Mouse (Mus musculus) cerebellum, adult 9-10 months (tissue): ENCODE results near the gene Cpsf6.
A peak's percentile ranks its signal among the peaks of the same experiment; 100 is the strongest.

Experiments used
- DNase-seq: peaks from one replicate; pipeline ENCODE4 v3.0.0; 2022

Cpsf6 gene

DNA sequence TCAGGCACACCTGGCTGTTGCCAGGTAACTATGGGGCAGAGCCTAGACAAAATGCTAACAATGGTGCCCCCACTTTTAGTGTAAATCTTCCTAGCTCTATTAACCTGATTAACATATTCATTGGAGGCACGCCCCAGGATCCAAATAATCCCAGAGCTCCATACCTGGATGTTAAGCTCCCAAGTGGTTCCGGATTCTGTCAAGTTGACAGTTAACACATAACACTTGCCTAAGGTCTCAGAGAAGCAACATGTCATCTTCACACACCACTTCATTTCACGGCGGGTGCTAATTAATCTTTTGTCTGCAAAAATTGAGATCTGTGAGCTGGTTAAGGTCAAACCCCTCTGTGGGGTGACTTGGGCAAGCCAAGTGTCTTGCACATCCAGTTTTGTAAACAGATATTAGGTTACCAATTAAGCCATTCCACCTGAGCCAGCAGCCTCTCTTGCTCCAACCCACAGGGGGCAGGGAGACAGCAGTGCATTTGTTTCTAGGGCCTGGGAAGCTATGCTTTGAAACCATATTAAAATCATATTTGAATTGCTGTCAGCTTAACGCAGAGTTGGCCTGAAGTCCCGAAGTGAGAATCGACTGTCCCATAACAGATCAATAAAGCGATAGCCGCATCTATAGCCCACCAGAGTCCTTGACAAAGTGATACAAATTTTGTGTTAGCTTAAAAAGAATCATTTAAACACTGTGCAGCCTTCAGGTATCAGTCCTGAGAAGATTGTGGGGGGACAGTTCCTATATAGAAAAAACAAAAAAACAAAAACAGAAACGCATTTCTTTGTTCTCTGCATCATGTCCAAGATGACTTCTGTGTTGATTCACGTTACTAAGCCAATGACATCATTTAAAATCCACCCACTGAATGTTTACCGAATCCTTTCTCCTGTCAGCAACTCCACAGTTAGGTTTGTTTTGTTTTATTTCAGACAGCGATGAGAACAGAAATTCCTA lies 34.0 kb upstream of the Cpsf6 start:
- no peak for DNase-seq

DNA sequence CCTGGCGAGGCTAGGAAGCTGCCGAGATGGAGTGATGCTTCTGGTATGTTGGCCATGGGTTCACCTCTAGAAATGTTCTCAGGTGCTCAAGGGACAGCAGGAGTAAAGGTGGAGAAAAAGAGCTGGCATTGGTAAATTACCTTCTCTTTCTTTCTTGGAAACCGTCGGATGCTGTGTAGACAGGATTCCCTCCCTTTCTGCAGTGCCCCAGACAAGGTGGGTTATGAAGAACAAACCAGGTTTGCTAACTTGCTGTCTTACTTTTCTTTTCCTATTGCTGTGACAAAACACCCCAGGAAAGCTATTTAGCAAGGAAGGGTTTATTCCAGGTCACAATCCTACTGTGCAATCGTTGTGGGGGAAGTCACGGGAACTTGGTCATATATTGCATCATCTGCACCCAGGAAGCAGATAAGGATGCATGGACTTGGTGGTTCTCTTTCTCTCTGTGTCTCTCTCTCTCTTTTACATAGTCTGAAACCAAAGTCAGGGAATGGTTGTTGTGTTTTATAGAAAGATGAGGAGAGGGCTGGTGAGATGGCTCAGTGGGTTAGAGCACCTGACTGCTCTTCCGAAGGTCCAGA lies 32.8 kb upstream of the Cpsf6 start:
- no peak for DNase-seq

DNA sequence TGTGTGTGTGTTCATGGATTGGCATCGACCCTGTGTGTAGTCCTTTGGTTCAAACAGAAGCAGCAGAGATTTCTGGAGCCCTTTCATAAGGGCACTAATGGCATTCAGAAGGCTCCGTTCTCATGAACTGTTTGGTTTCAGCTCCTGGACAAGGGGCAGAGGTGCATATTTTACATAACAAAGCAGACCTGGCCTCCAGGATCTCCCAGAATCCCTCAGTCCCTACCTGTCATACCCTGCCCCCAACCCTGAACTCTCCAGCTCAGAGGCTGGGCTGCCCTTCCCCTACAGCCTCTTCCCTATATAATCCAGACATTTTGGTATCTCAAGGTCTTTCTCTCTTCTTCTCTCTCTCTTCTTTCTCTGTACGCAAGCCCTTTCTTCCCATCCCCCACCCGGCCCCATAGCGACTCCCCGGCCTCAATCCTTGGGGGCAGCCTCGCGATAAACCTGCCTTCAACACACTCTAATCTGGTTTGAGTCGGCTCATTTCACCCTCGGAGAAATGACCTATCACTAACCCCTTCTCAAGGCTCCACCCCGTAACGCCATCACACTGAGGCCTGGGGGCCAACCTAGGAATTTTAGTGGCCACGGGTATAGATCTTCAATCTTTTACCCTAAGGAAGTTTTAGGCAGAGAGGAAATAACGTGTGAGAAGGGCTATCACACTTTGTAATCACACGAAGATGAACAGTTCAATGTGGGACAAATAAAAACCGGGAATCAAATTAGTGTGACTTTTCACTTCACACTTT lies 32.1 kb upstream of the Cpsf6 start:
- no peak for DNase-seq

DNA sequence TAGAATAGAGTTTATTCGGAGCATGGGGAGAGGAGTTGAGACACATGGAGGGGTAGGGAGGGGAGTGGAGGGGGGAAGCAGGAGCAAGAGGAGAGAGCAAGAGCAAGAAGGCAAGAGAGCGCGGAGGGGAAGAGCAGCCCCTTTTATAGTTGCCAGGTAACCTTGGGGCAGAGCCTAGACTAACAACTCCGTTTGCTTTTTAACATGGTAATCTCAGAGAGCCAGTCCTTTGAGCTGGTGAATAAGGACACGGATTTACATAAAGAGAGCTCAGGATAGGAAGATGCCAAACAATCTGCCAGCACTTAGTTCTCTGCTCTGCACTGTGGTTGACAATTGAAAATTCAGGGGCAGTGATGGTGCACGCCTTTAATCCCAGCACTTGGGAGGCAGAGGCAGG lies 31.3 kb upstream of the Cpsf6 start:
- no peak for DNase-seq

DNA sequence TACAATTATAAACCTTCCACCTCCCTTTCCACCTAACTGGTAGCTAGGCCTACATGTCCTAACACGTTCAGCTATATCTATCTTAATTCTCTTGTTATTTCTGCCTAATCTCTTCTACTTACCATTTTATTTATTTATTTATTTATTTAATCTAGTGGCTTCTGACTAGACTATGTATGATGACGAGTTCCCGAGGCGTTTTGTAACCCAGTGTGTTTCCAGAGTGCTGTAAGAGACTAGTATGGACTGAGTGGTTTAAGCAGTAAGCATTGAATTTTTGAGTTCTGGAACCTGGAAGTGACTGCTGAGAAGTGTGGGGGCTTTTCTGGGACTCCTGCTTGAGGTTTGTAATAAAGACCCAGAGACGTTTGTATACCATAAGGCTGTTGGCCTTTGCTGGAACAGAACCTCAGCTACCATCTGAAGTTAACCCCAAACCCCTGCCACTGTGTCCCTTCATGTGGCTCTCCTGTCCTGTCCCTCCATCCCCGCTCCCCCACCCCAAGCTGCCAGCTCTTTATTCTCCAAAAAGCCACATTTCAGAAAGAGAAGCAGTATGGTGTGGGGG lies 30.8 kb upstream of the Cpsf6 start:
- DNase-seq, result no peak

DNA sequence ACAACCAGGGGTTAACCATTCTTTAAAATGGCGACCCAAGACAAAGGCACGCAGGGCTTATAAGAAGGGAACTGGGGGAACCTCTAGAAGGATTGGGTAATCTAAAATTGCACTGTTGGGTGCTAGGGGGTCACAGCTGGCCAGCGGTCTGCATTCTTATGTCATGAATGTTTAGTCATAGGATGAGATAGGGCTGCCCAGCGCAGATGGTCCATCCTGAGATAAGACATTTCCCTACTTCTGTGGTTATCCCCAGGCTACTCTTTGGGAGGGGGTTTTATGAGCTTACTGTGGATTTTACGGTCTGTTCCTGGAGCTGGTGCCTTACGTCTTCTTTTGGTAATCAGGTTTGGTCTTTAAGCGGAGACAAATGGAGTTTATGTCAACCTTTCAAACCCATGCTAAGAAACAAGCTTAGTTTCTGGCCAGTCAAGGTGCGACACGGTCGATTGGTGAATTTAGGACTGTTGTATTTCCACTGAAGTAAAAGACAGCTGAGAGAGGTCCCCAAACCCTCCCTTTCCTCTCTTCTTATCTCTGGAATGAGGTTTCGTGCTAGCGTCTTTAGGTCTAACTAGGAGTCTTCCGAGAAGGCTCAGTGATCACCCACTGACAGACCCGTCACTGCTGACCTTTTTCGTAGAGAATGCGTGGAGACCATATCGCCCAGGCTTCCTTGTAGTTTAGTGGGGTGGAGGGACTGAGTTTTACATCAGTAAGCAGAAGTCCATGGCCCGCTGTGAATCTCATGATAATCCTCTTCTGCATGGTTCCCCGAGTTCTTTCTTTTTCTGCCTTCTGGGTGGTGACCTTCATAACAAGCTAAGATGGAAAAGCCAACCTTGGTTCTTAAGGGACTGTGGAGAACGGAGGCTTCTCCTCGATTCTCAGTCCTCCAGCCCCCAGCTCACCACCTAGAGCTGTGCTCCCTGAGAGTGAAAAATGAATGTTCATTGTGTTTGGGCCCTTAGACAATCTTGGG lies 29.8 kb upstream of the Cpsf6 start:
- DNase-seq, result no peak

DNA sequence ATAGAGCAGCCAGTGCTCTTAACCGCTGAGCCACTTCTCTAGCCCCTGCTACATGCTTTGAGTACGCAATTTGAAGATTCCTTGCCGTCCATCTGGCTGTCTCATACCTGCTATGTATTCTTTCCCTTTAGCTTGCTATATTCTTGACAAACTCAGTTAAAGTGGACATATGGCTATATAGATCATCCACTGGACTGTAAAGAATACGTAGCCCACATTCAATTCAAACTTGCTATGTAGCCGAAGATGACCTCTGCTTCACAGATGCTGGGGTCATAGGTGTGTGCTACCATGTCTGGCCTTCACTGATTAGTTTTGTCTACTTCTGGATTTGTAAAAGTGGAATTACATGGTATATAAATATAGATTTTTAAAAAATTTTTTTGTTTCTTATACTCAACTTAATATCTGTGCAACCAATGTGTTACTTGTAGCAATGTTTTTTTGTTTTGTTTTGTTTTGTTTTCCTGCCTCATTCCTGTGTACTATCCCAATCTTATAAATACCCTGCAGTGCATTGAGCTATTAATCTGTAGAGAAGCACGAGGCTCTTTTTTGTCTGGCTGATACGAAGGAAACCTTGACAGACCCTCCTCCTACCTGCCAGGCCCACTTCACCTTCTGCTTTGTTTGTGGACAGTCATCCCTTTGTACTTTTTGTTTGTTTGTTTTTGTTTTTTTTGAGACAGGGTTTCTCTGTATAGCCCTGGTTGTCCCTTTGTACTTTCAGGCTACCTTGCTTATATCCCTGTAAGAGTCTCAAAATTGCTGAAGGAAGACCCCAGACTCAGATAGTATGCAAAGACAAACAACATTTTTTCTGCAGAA lies 28.9 kb upstream of the Cpsf6 start:
- no peak for DNase-seq

DNA sequence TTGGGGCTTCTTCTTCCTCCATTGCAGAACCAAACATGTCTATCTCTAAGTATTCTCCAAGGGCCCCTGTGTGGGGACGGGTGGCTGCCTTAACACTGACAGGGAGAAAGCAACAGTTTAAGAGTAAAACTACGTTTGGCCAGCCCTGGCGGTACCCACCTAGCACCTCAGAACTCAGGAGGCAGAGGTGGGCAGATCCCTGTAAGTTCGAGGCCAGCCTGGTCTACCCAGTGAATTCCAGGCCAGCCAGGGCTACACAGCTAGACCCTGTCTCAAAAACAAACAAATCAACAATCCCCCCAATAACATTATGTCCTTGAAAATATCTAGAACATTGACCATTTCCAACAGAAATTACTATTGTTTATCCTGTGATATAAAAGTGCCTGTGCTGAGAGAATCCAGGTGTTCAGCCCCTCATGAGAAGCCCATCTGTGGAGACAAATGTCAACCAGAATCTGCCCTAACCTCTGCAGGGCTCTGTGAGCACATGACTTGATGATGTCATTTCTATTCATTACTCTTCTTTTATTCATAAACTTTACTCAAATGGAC lies 28.0 kb upstream of the Cpsf6 start:
- no peak for DNase-seq

DNA sequence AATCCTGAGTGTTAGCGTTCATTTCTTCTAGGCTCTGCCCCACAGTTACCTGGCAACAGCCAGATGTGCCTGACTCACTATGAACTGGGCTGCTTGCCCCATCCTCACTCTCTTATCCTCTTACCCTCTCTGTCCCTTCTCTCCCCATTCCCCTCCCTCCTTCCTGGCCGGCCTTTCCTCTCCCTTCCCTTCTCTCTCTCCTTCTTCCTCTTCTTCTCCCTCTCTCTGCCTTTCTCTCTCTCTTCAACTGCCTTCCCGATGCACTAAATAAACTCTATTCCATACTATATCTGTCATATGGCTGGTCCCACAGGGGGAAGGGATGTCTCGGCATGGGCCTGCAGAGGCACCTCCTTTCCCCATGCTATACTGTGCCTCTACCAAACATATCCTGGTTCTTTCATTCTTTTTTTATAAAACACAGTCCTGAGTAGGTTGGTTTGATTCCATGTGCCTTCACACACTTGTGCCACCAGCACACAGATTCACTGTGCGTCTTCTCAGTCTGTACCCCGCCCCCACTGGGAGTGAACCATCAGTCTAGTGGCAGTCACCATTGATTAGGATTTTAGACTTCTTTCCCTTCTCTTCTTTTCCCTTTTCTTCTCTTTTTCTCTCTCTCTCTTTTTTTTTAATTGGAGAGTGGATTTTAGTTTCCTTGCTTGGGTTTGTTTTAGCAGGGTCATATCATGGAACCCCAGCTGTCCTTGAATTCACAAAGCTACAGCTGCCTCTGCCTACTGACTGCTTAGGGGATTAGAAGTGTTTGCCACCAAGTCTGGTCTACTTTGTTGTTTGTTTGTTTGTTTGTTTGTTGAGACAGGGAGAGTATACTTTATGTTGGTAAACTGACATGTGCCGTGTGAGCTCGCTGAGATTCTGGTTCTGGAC lies 27.3 kb upstream of the Cpsf6 start:
- DNase-seq, result no peak

DNA sequence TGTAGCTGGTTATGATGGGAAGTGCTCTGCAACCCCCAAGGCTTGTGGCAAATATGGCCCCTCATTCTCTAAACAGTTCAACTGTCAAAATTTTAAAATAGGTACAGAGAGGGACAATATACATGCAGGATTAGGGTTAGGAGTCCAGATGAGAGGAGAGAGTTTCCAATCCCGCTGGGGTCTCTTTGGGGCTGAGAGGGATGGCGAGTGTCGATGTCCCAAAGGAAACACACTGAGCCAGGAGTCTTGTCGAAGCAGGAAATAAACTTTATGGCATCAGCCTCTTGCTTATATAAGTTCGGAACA lies 26.4 kb upstream of the Cpsf6 start:
- DNase-seq, result no peak

DNA sequence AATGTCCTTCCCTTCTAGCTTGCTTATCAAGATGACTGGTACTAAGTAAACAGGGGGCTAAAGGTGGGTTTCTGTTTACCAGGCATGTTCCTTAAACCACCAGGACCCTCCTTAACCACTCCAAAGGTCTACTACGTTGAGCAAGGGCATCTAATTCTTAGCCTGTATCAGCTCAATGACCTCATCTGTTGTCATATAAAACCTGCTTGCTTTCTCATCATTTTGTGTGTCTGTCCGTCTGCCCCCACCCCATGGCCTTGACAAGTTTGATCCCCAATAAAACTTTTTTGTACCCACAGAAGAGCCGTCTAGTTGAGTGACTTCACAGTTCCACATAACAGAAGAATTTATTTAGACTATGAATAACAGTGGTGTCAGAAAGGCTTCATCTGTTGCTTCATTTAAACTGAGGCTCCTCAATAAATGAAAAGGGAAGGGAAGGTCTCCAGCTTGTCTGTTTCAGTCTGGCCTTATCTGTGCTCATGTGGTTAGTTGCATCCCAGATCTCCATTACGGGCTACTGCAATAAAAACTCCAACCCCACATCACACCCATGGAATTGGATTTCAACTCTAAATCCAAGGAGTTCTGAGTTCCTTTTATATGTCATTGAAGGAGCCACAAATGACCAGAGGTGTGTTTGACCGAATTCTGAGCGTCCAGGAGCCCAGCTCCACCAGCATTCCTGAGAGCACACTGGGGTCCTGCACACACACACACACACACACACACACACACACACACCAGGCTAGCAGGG lies 25.9 kb upstream of the Cpsf6 start:
- DNase-seq, result no peak

DNA sequence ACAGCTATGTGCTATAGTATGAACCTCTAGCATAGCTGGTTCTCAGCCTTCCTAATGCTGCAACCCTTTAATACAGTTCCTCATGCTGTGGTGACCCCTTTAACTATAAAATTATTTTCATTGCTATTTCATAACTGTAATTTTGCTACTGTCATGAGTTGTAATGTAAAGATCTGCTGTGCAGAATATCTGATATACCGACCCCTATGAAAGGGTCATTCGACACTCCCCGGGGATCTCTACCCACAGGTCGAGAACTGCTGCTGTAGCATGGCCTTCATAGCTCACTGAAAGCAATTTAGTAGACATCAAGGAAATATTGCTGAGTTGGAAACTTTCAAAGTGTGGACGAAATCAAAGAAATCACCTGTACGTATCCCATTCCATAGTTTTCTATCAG lies 24.6 kb upstream of the Cpsf6 start:
- no peak for DNase-seq

DNA sequence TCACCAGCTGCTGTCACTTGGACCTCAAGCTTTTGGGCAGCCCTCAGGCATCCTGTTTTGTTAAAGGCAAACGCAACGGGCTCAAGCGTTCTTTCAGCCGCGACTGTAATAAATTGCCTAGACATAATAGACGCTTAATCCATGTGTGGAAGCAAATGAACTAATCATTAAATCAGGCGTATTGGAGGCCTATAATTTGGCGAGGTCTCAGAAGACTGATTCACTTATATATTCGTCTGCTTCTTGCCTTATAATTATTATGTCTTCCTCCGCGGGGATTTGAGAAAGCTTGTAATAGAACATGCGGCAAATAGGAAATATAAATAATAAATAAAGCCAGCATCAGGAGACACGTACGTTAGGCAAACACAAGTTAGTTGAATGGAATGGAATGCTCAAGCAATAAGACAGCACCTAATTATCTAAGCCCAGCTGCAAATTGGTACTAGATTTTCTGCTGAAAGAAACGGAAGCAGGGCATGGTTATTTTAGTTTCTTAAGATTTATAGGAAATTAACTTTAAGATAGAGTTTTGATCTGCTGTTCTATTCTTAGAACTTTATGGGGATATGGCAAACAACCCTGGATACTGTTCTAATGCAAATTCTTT lies 23.6 kb upstream of the Cpsf6 start:
- DNase-seq, result no peak

DNA sequence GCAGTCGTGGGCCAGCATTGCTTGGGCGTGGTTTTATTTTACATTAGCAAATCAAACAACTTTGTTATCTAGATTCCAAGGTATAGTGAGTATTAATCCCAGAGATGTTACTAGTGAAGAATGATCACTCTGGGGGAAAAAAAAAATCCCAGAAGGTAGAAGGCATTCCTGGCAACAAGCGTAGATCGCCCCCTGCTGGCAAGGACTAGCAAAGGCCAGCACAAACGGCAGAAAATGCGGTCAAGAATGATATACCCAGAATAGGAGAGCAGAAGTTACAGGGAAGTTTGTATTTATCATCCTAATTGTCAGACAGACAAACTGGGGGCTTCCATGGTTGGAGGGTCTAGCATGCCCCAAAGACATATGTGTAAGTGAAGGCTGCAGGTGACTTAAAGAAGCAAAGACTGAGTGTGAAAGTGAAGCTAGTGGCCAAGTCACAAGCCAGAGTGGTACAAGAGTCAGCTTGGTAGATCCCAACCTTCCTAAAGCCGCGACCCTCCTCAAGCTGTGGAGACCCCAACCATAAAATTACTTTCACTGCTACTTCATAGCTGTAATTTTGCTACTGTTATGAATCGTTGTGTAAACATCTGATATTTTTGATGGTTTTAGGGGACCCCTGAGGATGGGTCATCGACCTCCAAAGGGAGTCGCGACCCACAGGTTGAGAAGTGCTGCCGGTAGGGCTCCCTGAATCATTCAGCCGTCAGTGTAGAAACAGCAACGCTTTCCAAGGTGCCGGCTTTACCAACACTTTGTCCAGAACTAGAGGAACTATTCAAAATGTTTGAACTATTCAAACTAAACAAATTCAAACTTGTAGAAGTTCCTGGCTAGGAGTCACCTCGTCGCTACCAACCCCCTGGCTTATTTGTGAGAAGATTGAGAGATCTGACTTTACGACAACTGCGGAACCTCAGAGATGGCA lies 22.9 kb upstream of the Cpsf6 start:
- peak; percentile 11 for DNase-seq

DNA sequence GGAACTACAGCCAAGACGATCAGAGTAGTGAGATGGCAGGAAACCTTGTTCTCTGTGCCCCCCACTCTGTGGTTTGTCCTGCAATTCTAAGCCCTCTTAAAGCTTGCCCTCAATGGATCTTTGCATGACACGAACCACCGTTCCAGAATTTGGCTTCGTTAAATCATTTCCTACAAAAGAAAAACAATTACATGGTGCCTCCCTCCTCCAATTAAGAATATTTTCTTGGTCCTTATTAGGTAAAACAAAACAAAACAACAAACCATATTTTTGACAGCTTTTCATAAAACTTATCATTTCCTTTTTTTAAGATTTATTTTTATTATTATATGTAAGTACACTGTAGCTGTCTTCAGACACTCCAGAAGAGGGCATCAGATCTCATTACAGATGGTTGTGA lies 21.5 kb upstream of the Cpsf6 start:
- no peak for DNase-seq

DNA sequence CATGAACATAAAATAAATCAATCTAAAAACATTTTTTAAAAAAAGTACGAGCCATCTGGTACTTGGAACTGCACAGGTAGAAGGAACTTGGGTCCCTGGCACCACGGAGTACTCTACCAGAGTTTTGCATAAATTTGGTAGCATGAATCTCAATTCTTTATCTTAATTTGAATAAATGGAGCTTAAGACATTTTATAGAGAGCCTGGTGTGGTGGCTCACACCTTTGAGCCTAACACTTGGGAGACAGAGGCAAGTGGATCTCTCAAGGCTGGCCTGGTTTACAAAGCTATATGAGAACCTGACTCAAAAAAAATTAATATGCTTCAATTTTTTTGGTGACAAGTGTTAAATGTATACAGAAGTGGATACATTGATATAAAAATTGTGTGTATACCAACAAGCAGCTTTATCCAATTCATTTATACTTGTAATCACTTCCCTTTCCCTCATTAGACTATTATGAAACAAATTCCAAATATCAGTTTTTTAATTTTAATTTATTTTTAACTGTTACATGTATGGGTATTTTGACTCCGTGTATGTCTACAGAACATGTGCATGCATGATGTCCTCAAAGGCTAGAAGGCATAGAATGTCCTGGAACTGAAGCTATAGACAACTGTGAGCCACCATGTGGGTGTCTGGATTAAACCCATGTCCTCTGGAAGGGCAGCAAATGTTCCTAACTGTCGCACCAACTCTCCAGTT lies 20.6 kb upstream of the Cpsf6 start:
- DNase-seq, result no peak

DNA sequence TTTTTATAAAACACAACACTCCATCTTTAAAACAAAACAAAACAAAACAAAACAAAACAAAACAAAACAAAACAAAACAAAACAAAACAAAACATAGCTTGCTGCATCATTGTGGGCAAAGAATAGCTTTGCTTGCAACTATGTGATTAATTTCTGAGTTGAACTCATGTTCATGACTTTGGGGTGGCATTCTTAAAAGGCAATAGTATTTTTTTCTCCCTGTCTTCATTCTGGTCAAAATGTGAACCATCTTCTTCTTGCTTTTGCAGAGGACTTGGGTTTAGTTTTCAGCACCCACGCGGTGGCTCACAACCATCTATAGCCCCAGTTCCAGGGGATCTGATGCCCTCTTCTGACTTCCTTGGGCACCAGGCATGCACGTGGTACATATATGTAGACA lies 20.0 kb upstream of the Cpsf6 start:
- DNase-seq, result no peak
